Mouse (Mus musculus) megakaryocyte, embryonic 14.5 days (primary cell): Measurements from ENCODE around the gene Fam19a3. TPM values are rescaled to one million over a fixed set of nuclear protein-coding genes. Genes with fewer than 3 reads are reported as not detected.
"Not testable (repeated sequence)": the region's sequence is repeated elsewhere in the genome, so short reads cannot be mapped to it uniquely, and the experiment has no call there.

Experiments
- H3K27me3 ChIP-seq: replicated peaks from 2 replicates; pipeline ENCODE3; 2012; ENCODE audit warnings: inconsistent platforms
- H3K36me3 ChIP-seq: replicated peaks from 2 replicates; pipeline ENCODE3; 2012; ENCODE audit warnings: low read length, inconsistent platforms, mixed read lengths
- H3K4me1 ChIP-seq: 2 replicates; pipeline ENCODE4 v1.6.1; 2012; ENCODE audit warnings: inconsistent platforms
- H3K4me3 ChIP-seq: replicated peaks from 2 replicates; pipeline ENCODE3; 2012; ENCODE audit warnings: moderate library complexity, mild to moderate bottlenecking, inconsistent platforms
- H3K9me3 ChIP-seq: 2 replicates; pipeline ENCODE4 v1.6.1; 2012; ENCODE audit warnings: inconsistent platforms
- FLI1 ChIP-seq: IDR thresholded peaks from 2 replicates; pipeline ENCODE4 v1.6.1; 2012; ENCODE audit warnings: low read length, inconsistent platforms, mixed read lengths
- GATA1 ChIP-seq: IDR thresholded peaks from 3 replicates; pipeline ENCODE4 v1.6.1; 2012; ENCODE audit warnings: mixed read lengths, low read length, inconsistent platforms, borderline replicate concordance
- polyA plus RNA-seq: library from polyadenylated mRNA; stranded (reverse); fragments of >175 nt; gene quantifications from 2 replicates; pipeline ENCODE4 v1.2.3, GENCODE M21; 2012; ENCODE audit warnings: low replicate concordance; ENCODE audit not compliant: insufficient read depth

Fam19a3 gene
- not detected in 2 replicates for polyA plus RNA-seq

DNA sequence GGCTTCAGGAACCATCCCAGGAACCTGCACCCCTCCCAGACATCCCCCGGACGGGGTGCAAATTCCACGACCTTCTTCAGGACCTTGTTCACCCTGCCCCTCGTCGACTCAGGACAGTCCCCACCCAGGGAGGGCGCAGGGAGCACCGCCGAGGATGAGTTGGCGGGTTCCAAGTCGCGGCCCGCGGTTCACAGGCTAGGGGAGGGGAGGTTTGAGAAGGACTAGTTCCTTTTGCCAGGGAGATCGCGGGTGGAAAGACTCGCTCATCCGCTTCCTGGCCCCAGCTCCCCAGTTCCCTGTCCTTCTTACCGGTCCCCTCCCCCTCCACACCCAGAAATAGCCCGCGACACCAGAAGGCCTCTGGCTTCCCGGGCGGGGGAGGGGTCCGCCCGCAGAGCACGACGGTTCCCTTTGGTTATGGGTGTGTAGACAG is at the start of gene Fam19a3:
TSS of gene Fam19a3 (minus strand) at position 370 of the 433 bp plus-strand sequence.
- Histone ChIP-seq H3K27me3 (peaks cover 78% of the 10 kb centered on the region), H3K4me1 (peaks cover 69% of the 10 kb centered on the region), H3K4me3 (peak within 1 kb of the TSS; percentile 91), H3K9me3 (no peaks in the 10 kb centered on the region), H3K36me3 (no peaks in the 10 kb centered on the region)
- no peak for TF ChIP-seq GATA1

GRCm38 (mm10) chr3:104822413-104822812 is 40.8 kb upstream of the Fam19a3 start:
- Histone ChIP-seq H3K36me3 (peaks cover 52% of the 10 kb centered on the region), H3K4me1 (peaks cover 43% of the 10 kb centered on the region), H3K4me3 (no peak overlapping the region), H3K27me3 (no peaks in the 10 kb centered on the region), H3K9me3 (no peaks in the 10 kb centered on the region)
- TF ChIP-seq GATA1 = no peak
- no peak for TF ChIP-seq FLI1

DNA sequence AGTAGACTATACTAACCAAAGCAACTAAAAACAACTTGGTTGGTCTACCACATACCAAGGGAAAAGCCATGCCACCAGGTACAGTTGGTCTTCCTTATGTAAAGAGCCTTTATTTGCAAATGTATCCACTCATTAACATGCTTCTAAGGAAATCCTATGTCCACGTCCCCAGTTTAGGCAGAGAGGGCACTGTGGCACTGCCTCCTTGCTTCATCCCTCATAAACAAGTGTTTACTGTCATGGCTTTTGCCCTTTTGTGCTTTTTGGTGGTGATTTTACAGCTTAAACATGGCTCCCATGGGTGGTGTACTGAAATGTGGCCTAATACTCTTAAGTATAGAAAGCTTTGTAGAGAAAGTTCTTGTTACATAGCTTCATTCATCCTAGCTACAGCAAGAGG is 38.8 kb upstream of the Fam19a3 start:
- H3K4me1 ChIP-seq = peaks cover 57% of the 10 kb centered on the region
- TF ChIP-seq FLI1 (no peak), GATA1 (no peak)
- no peak overlapping the region for H3K4me3 ChIP-seq
- peaks cover 43% of the 10 kb centered on the region for H3K36me3 ChIP-seq
- H3K9me3 ChIP-seq = no peaks in the 10 kb centered on the region
- H3K27me3 ChIP-seq = no peaks in the 10 kb centered on the region

DNA sequence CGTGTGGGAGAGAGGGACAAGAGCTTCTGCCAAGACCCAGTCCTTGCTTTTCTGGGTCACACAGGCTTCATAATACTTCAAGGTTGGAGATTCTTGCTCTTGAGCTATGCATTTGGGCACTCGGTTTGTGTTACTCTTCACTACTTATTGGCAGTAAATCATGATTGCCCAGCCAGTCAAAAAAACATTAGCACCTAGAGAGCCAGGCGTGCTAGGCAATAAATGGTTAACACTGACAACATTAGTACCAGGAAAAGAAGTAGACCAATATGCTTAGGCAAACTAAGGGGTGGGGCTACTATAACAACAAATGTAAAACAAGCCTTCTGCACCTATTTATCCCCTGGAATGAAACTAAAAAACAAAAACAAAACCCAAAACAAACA is 37.1 kb upstream of the Fam19a3 start:
- no peaks in the 10 kb centered on the region for H3K9me3 ChIP-seq
- H3K27me3 ChIP-seq = no peaks in the 10 kb centered on the region
- peak overlapping the region; percentile 100 for H3K4me3 ChIP-seq
- peaks cover 47% of the 10 kb centered on the region for H3K36me3 ChIP-seq
- H3K4me1 ChIP-seq = peaks cover 62% of the 10 kb centered on the region
- no peak for TF ChIP-seq GATA1
- no peak for TF ChIP-seq FLI1

GRCm38 (mm10) chr3:104817991-104818748 is 36.5 kb upstream of the Fam19a3 start, which contains the start of gene Mov10:
Mov10 (minus strand) TSS chr3:104818563.
- H3K36me3 ChIP-seq = peaks cover 52% of the 10 kb centered on the region
- no peaks in the 10 kb centered on the region for H3K27me3 ChIP-seq
- H3K4me3 ChIP-seq = peak within 1 kb of the TSS; percentile 100
- TF ChIP-seq FLI1 = no peak
- no peak for TF ChIP-seq GATA1
- no peaks in the 10 kb centered on the region for H3K9me3 ChIP-seq
- H3K4me1 ChIP-seq = peaks cover 62% of the 10 kb centered on the region

GRCm38 (mm10) chr3:104817481-104817990 is 35.9 kb upstream of the Fam19a3 start:
- Histone ChIP-seq H3K27me3 (no peaks in the 10 kb centered on the region), H3K4me3 (peak overlapping the region; percentile 100), H3K36me3 (peaks cover 49% of the 10 kb centered on the region), H3K9me3 (no peaks in the 10 kb centered on the region), H3K4me1 (peaks cover 62% of the 10 kb centered on the region)
- TF ChIP-seq GATA1 = no peak
- TF ChIP-seq FLI1 = no peak

DNA sequence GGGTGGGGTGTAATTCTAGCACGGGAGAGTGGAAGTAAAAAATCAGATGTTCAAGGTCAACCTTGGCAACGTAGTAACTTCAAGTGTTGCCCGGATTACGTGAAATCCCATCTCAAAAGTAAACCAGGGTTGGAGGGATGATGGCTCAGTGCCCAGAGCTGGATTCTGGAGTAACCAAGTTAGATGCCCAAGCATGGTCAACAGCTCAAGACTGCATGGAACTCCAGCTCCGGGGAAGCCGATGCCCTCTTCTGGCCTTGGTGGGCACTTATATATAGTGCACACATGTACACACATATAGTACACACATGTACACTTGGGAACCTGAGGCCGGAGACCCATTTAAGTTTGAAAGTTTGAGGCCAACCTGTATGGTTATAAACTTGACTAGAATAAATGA is 34.5 kb upstream of the Fam19a3 start:
- H3K36me3 ChIP-seq = peaks cover 42% of the 10 kb centered on the region
- H3K9me3 ChIP-seq = no peaks in the 10 kb centered on the region
- no peak for TF ChIP-seq FLI1
- TF ChIP-seq GATA1 = no peak
- H3K27me3 ChIP-seq = no peaks in the 10 kb centered on the region
- H3K4me3 ChIP-seq = no peak overlapping the region
- H3K4me1 ChIP-seq = peaks cover 69% of the 10 kb centered on the region

GRCm38 (mm10) chr3:104815346-104815745 is 33.7 kb upstream of the Fam19a3 start:
- Histone ChIP-seq H3K4me3 (no peak overlapping the region), H3K27me3 (no peaks in the 10 kb centered on the region), H3K9me3 (no peaks in the 10 kb centered on the region), H3K36me3 (peaks cover 34% of the 10 kb centered on the region), H3K4me1 (peaks cover 61% of the 10 kb centered on the region)
- TF ChIP-seq GATA1 = no peak

DNA sequence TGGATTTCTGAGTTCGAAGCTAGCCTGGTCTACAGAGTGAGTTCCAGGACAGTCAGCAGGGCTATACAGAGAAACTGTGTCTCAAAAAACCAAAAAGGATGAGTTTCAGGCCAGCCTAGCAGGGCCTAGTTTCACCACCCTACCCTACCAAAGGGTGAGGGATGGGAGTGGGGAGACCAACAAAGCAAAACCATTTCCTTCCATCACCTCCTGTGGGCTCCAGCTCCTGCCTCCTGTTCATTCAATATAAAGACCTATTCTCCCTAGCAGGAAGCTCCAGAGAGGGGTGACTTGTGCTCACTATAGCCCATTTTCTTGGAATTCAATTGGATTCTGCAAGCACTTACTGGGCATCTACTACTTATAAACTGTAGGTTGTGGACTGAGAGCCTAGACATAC is 33.1 kb upstream of the Fam19a3 start:
- Histone ChIP-seq H3K27me3 (no peaks in the 10 kb centered on the region), H3K9me3 (no peaks in the 10 kb centered on the region), H3K4me1 (peaks cover 55% of the 10 kb centered on the region), H3K4me3 (no peak overlapping the region), H3K36me3 (peaks cover 30% of the 10 kb centered on the region)
- TF ChIP-seq FLI1 = no peak
- no peak for TF ChIP-seq GATA1

DNA sequence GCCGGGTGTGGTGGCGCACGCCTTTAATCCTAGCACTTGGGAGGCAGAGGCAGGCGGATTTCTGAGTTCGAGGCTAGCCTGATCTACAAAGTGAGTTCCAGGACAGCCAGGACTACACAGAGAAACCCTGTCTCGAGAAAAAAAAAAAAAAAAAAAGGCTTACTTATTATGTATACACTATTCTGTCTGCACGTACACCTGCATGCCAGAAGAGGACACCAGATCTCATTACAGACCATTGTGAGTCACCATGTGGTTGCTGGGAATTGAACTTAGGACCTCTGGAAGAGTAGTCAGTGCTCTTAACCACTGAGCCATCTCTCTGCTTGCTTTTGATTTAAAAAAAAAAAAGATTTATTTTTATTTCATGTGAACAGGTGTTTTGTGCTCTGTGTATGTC is 31.6 kb upstream of the Fam19a3 start:
- H3K4me3 ChIP-seq, H3K9me3 ChIP-seq: not testable (repeated sequence)
- peaks cover 30% of the 10 kb centered on the region for H3K36me3 ChIP-seq

More for the DNA sequence above, 31.6 kb upstream of the Fam19a3 start:
- H3K27me3 ChIP-seq = not testable (repeated sequence)
- peaks cover 40% of the 10 kb centered on the region for H3K4me1 ChIP-seq
